Mouse (Mus musculus): ENCODE data around the gene Gm21988.

GRCm38 (mm10) chr11:70218039-70218438 is 21.6 kb downstream of the Gm21988 start:
- TF ChIP-seq GATA1 (IDR thresholded peaks at IDR 0.05; ENCODE audit: low read length) = no peak
- TF ChIP-seq TAL1 (IDR thresholded peaks at IDR 0.05; ENCODE audit: low read length) = no peak
